Mouse (Mus musculus) forebrain, postnatal 0 days (tissue): Measurements from ENCODE around the gene Nelfcd. TPM values are rescaled to one million over a fixed set of nuclear protein-coding genes. Genes with fewer than 3 reads are reported as not detected.

Experiments used
- ATAC-seq: fragments of 200-750 bp; cut with Nextera tagmentation; 2 replicates; pipeline ENCODE4 v1.8.0; 2017; ENCODE audit warnings: mild to moderate bottlenecking, moderate library complexity
- DNase-seq: peaks from one replicate; pipeline ENCODE4 v3.0.0-alpha.2; 2015
- H3K27ac ChIP-seq: fragments of 300-500 bp; sonication (generic); 2 replicates; pipeline ENCODE4 v1.5.1; 2014; ENCODE audit warnings: low read depth, mild to moderate bottlenecking, antibody characterized with exemption, low read length, moderate library complexity, mixed read lengths
- H3K27me3 ChIP-seq: fragments of 300-500 bp; sonication (generic); 2 replicates; pipeline ENCODE4 v1.6.1; 2014; ENCODE audit warnings: mild to moderate bottlenecking, low read length, mixed read lengths; ENCODE audit not compliant: insufficient read depth
- H3K36me3 ChIP-seq: fragments of 300-500 bp; sonication (generic); 2 replicates; pipeline ENCODE4 v1.6.1; 2014; ENCODE audit warnings: mild to moderate bottlenecking, moderate library complexity; ENCODE audit not compliant: insufficient read depth
- H3K4me1 ChIP-seq: fragments of 300-500 bp; sonication (generic); 2 replicates; pipeline ENCODE4 v1.6.1; 2014; ENCODE audit warnings: antibody characterized with exemption; ENCODE audit not compliant: insufficient read depth
- H3K4me2 ChIP-seq: fragments of 300-500 bp; sonication (generic); 2 replicates; pipeline ENCODE4 v1.6.1; 2014; ENCODE audit warnings: low read depth, mild to moderate bottlenecking, moderate library complexity
- H3K4me3 ChIP-seq: fragments of 300-500 bp; sonication (generic); 2 replicates; pipeline ENCODE4 v1.5.1; 2014; ENCODE audit warnings: low read depth, low read length, mixed read lengths
- H3K9ac ChIP-seq: fragments of 300-500 bp; sonication (generic); 2 replicates; pipeline ENCODE4 v1.6.1; 2014; ENCODE audit warnings: mild to moderate bottlenecking
- H3K9me3 ChIP-seq: fragments of 300-500 bp; sonication (generic); 2 replicates; pipeline ENCODE4 v1.6.1; 2016; ENCODE audit warnings: low read length
- CTCF ChIP-seq: sonication (generic); IDR thresholded peaks from 2 replicates; pipeline ENCODE4 v1.5.1; 2016; ENCODE audit warnings: antibody characterized with exemption, control low read depth, low read depth
- WGBS: fragments of 180-500 bp; shearing (Covaris S2); extraction: QIAGEN DNeasy Blood & Tissue Kit; methylation state at CpG from one replicate; pipeline ENCODE4 v1.1.7; 2014; 5-methylcytosine and 5-hydroxymethylcytosine counted together
- polyA plus RNA-seq: library from polyadenylated mRNA; unstranded; fragments of >200 nt; fragmentation: Nextera tagmentation; extraction: Ambion mirVana; gene quantifications from 2 replicates; pipeline ENCODE4 v1.2.1, GENCODE M21; 2015
- total RNA-seq: library from RNA; depleted of rRNA; stranded (reverse); fragments of >200 nt; gene quantifications from 2 replicates; pipeline ENCODE4 v1.2.3, GENCODE M21; 2014

The Nelfcd gene
- total and polyA plus RNA-seq, 2 experiments from 2014 or later: 65.6 to 90.7 TPM

GRCm38 (mm10) chr2:174442460-174442859 is 26.9 kb downstream of the Nelfcd start:
- Histone ChIP-seq H3K4me2 (no peak overlapping the region), H3K27me3 (no peaks in the 10 kb centered on the region), H3K9me3 (no peaks in the 10 kb centered on the region), H3K36me3 (no peaks in the 10 kb centered on the region), H3K27ac (no peak overlapping the region), H3K4me1 (peaks cover 12% of the 10 kb centered on the region), H3K4me3 (no peak overlapping the region), H3K9ac (no peak overlapping the region)
- 87% methylated on average over 9 of the region's 9 CpGs for WGBS
- ATAC-seq: no peak
- DNase-seq: no peak
- TF ChIP-seq CTCF: no peak

DNA sequence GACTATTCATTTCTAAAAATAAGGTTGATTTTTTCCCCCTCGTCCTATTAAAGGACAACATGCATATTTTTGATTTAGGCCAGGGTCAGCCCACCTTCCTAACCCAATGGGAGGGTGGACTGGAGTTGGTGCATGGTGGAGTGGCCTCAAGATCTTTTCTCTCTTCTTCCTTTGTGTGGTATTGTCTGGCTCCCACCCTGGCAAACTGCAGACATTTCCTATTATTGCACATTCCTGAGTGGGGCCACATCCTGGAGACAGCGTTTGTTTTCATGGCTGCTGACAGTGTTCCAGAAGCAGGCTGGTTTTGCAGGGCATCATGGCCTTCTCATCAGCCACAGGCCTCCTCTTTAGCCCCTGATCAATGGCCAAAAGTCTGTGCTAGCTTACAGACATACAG is 27.4 kb downstream of the Nelfcd start:
- DNase-seq: no peak
- Histone ChIP-seq H3K9ac (no peak overlapping the region), H3K36me3 (no peaks in the 10 kb centered on the region), H3K4me3 (no peak overlapping the region), H3K9me3 (no peaks in the 10 kb centered on the region), H3K27ac (no peak overlapping the region), H3K27me3 (no peaks in the 10 kb centered on the region), H3K4me2 (no peak overlapping the region), H3K4me1 (peaks cover 8% of the 10 kb centered on the region)
- no peak for TF ChIP-seq CTCF
- WGBS: 51% methylated on average over 2 of the region's 2 CpGs
- no peak for ATAC-seq

DNA sequence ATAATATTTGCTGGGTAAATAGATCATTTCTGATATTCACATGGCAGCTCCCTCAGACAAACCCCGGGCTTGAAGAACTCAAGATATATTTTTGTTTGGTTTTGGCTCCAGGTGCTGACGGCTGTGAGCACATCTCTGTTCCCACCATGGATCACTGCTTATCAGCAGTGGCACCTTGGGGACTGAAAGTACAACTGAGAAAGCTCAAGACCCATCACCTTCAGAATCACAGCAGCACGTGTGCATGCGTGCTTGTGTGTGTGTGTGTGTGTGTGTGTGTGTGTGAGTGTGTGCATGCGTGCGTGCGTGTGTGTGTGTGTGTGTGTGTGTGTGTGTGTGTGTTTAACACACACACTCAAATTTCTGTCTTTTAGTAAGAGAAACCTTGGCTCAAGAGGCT is 28.8 kb downstream of the Nelfcd start:
- WGBS: 95% methylated on average over 7 of the region's 7 CpGs
- ATAC-seq: no peak
- Histone ChIP-seq H3K36me3 (no peaks in the 10 kb centered on the region), H3K27ac (no peak overlapping the region), H3K4me1 (peaks cover 2% of the 10 kb centered on the region; the same call in 1 of the 2 replicates), H3K9me3 (no peaks in the 10 kb centered on the region), H3K4me3 (no peak overlapping the region), H3K9ac (no peak overlapping the region), H3K4me2 (no peak overlapping the region), H3K27me3 (no peaks in the 10 kb centered on the region)
- no peak for DNase-seq
- TF ChIP-seq CTCF: no peak

GRCm38 (mm10) chr2:174445018-174445417 is 29.4 kb downstream of the Nelfcd start:
- no peak for DNase-seq
- Histone ChIP-seq H3K4me1 (no peaks in the 10 kb centered on the region), H3K9ac (no peak overlapping the region), H3K27me3 (no peaks in the 10 kb centered on the region), H3K9me3 (no peaks in the 10 kb centered on the region), H3K4me3 (no peak overlapping the region), H3K27ac (no peak overlapping the region), H3K4me2 (no peak overlapping the region), H3K36me3 (no peaks in the 10 kb centered on the region)
- WGBS: 85% methylated on average over 6 of the region's 6 CpGs
- no peak for ATAC-seq
- TF ChIP-seq CTCF: no peak

GRCm38 (mm10) chr2:174446492-174446891 is 30.9 kb downstream of the Nelfcd start:
- Histone ChIP-seq H3K36me3 (no peaks in the 10 kb centered on the region), H3K9me3 (no peaks in the 10 kb centered on the region), H3K4me1 (no peaks in the 10 kb centered on the region), H3K4me2 (no peak overlapping the region), H3K9ac (no peak overlapping the region), H3K27ac (no peak overlapping the region), H3K4me3 (no peak overlapping the region), H3K27me3 (no peaks in the 10 kb centered on the region)
- DNase-seq (no peak), ATAC-seq (no peak)
- 55% methylated on average over 7 of the region's 7 CpGs for WGBS
- no peak for TF ChIP-seq CTCF

- WGBS: 57% methylated on average over 8 of the region's 8 CpGs
- H3K9ac ChIP-seq: no peak overlapping the region
- no peak overlapping the region for H3K4me2 ChIP-seq
- H3K36me3 ChIP-seq: no peaks in the 10 kb centered on the region
- H3K4me1 ChIP-seq: no peaks in the 10 kb centered on the region
- ATAC-seq (no peak), DNase-seq (no peak)
- no peaks in the 10 kb centered on the region for H3K27me3 ChIP-seq
- no peak for TF ChIP-seq CTCF
- no peaks in the 10 kb centered on the region for H3K9me3 ChIP-seq
- H3K4me3 ChIP-seq: no peak overlapping the region
- no peak overlapping the region for H3K27ac ChIP-seq
These were observed 31.3 kb downstream of the Nelfcd start for GRCm38 (mm10) chr2:174446905-174447304.

- Histone ChIP-seq H3K27me3 (no peaks in the 10 kb centered on the region), H3K4me2 (no peak overlapping the region), H3K9ac (no peak overlapping the region), H3K9me3 (no peaks in the 10 kb centered on the region), H3K27ac (no peak overlapping the region), H3K4me3 (no peak overlapping the region), H3K4me1 (no peaks in the 10 kb centered on the region), H3K36me3 (no peaks in the 10 kb centered on the region)
- WGBS: 90% methylated on average over 4 of the region's 4 CpGs
- TF ChIP-seq CTCF: no peak
- DNase-seq: no peak
- ATAC-seq: no peak
These were observed 32.8 kb downstream of the Nelfcd start for GRCm38 (mm10) chr2:174448405-174448804.

- H3K9me3 ChIP-seq: no peaks in the 10 kb centered on the region
- no peak within 1 kb of the TSS for H3K27ac ChIP-seq
- H3K9ac ChIP-seq: no peak within 1 kb of the TSS
- no peak within 1 kb of the TSS for H3K4me3 ChIP-seq
- no peak within 1 kb of the TSS for H3K4me2 ChIP-seq
- no peaks in the 10 kb centered on the region for H3K27me3 ChIP-seq
- ATAC-seq: no peak
- H3K4me1 ChIP-seq: no peaks in the 10 kb centered on the region
- whole genome bisulfite sequencing: 79% methylated on average over 4 of the region's 4 CpGs
- no peak for DNase-seq
- H3K36me3 ChIP-seq: no peaks in the 10 kb centered on the region
- TF ChIP-seq CTCF: no peak
These were observed 34.7 kb downstream of the Nelfcd start, which contains the start of gene Tubb1 for GRCm38 (mm10) chr2:174450353-174450752. Tubb1 (plus strand) TSS chr2:174450695.
